Mouse (Mus musculus): ENCODE data around the gene Tmem30c. TPM values are rescaled to one million over a fixed set of nuclear protein-coding genes. Genes with fewer than 3 reads are reported as not detected.

The Tmem30c gene
- polyA plus RNA-seq, 2 experiments = not detected

- Histone ChIP-seq H3K27me3 (ENCODE audit: control insufficient read depth, insufficient read depth, low read length) (no peaks in the 10 kb centered on the region), H3K4me1 (replicated peaks; ENCODE audit: control insufficient read depth in 2 of 2, insufficient read depth in 2 of 2, low read length in 1 of 2) (no peaks in the 10 kb centered on the region; a peak in 1 of 4 replicates), H3K4me3 (ENCODE audit: insufficient read depth in 1 of 2, low read depth in 2 of 2, low read length in 2 of 2) (no peak overlapping the region), H3K36me3 (replicated peaks; ENCODE audit: control insufficient read depth, insufficient read depth, low read depth) (no peaks in the 10 kb centered on the region), H3K9me3 (ENCODE audit: control insufficient read depth, low read length) (no peaks in the 10 kb centered on the region), H3K27ac (no peak overlapping the region), H3K9ac (replicated peaks) (no peak overlapping the region), H3K4me2 (ENCODE audit: low read depth) (no peak overlapping the region)
- ATAC-seq (ENCODE audit: insufficient read depth) (no peak), DNase-seq (ENCODE audit: low read depth in 3 of 3, low spot score in 3 of 3) (no peak)
- WGBS (ENCODE audit: insufficient replicate concordance) = 50% methylated on average over 2 of the region's 2 CpGs
- TF ChIP-seq CTCF (IDR thresholded peaks at IDR 0.05; ENCODE audit: low read depth) = no peak
- no peak for TF ChIP-seq EP300 (IDR thresholded peaks at IDR 0.05; ENCODE audit: low read depth)
Measured at GRCm38 (mm10) chr16:57312130-57312529, 19.5 kb upstream of the Tmem30c start.

DNA sequence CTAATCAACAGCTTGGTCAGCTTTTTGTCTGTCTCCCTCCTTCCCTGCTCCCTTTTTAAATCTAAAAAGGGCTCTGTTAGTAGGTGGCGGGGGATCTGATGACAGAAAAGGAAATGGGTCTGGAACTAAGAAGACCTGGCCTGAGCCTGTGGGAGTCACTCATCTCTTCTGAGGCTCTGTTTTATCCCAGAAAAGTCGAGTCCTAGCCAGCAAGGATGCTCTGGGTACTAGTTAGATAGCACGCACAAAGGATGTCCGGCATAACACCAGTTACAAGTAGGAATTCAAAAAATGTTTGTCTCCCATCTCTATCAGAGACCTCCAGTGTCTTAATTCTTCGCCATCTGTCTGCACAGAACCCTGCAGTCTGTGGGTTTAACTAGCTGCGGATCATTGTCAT lies 12.8 kb upstream of the Tmem30c start:
- ATAC-seq (ENCODE audit: insufficient read depth) = no peak
- WGBS (ENCODE audit: insufficient replicate concordance) = 65% methylated on average over 6 of the region's 6 CpGs

GRCm38 (mm10) chr16:57303716-57304115 lies 11.1 kb upstream of the Tmem30c start:
- no peaks in the 10 kb centered on the region for H3K27me3 ChIP-seq (ENCODE audit: control insufficient read depth, insufficient read depth, low read length)
- no peak for TF ChIP-seq CTCF (IDR thresholded peaks at IDR 0.05; ENCODE audit: low read depth)
- no peak for TF ChIP-seq EP300 (IDR thresholded peaks at IDR 0.05; ENCODE audit: low read depth)
- no peak for ATAC-seq (ENCODE audit: insufficient read depth)
- H3K4me2 ChIP-seq (ENCODE audit: low read depth) = no peak overlapping the region
- no peak overlapping the region for H3K4me3 ChIP-seq (ENCODE audit: insufficient read depth in 1 of 2, low read depth in 2 of 2, low read length in 2 of 2)
- no peaks in the 10 kb centered on the region for H3K36me3 ChIP-seq (replicated peaks; ENCODE audit: control insufficient read depth, insufficient read depth, low read depth)
- DNase-seq (ENCODE audit: low read depth in 3 of 3, low spot score in 3 of 3) = no peak
- H3K9ac ChIP-seq (replicated peaks) = no peak overlapping the region
- 75% methylated on average over 19 of the region's 19 CpGs for WGBS (ENCODE audit: insufficient replicate concordance)
- no peaks in the 10 kb centered on the region for H3K9me3 ChIP-seq (ENCODE audit: control insufficient read depth, low read length)
- no peaks in the 10 kb centered on the region; a peak in 1 of 4 replicates for H3K4me1 ChIP-seq (replicated peaks; ENCODE audit: control insufficient read depth in 2 of 2, insufficient read depth in 2 of 2, low read length in 1 of 2)
- no peak overlapping the region for H3K27ac ChIP-seq

More for the DNA sequence above, 12.8 kb upstream of the Tmem30c start:
- TF ChIP-seq CTCF (IDR thresholded peaks at IDR 0.05; ENCODE audit: low read depth) (no peak), EP300 (IDR thresholded peaks at IDR 0.05; ENCODE audit: low read depth) (no peak)
- Histone ChIP-seq H3K4me2 (ENCODE audit: low read depth) (no peak overlapping the region), H3K4me1 (replicated peaks; ENCODE audit: control insufficient read depth in 2 of 2, insufficient read depth in 2 of 2, low read length in 1 of 2) (no peaks in the 10 kb centered on the region; a peak in 1 of 4 replicates), H3K4me3 (ENCODE audit: insufficient read depth in 1 of 2, low read depth in 2 of 2, low read length in 2 of 2) (no peak overlapping the region), H3K9me3 (ENCODE audit: control insufficient read depth, low read length) (no peaks in the 10 kb centered on the region), H3K36me3 (replicated peaks; ENCODE audit: control insufficient read depth, insufficient read depth, low read depth) (no peaks in the 10 kb centered on the region), H3K9ac (replicated peaks) (no peak overlapping the region), H3K27ac (no peak overlapping the region), H3K27me3 (ENCODE audit: control insufficient read depth, insufficient read depth, low read length) (no peaks in the 10 kb centered on the region)
- DNase-seq (ENCODE audit: low read depth in 3 of 3, low spot score in 3 of 3) = no peak

- Histone ChIP-seq H3K9ac (replicated peaks) (no peak overlapping the region), H3K36me3 (replicated peaks; ENCODE audit: control insufficient read depth, insufficient read depth, low read depth) (no peaks in the 10 kb centered on the region), H3K4me1 (replicated peaks; ENCODE audit: control insufficient read depth in 2 of 2, insufficient read depth in 2 of 2, low read length in 1 of 2) (no peaks in the 10 kb centered on the region; a peak in 1 of 4 replicates), H3K4me3 (ENCODE audit: insufficient read depth in 1 of 2, low read depth in 2 of 2, low read length in 2 of 2) (no peak overlapping the region), H3K27me3 (ENCODE audit: control insufficient read depth, insufficient read depth, low read length) (no peaks in the 10 kb centered on the region), H3K27ac (no peak overlapping the region), H3K4me2 (ENCODE audit: low read depth) (no peak overlapping the region), H3K9me3 (ENCODE audit: control insufficient read depth, low read length) (no peaks in the 10 kb centered on the region)
- WGBS (ENCODE audit: insufficient replicate concordance) = 79% methylated on average over 25 of the region's 25 CpGs
- no peak for DNase-seq (ENCODE audit: low read depth in 3 of 3, low spot score in 3 of 3)
- no peak for TF ChIP-seq CTCF (IDR thresholded peaks at IDR 0.05; ENCODE audit: low read depth)
- TF ChIP-seq EP300 (IDR thresholded peaks at IDR 0.05; ENCODE audit: low read depth) = no peak
- ATAC-seq (ENCODE audit: insufficient read depth) = no peak
Measured at GRCm38 (mm10) chr16:57302792-57303698, 10.4 kb upstream of the Tmem30c start.

DNA sequence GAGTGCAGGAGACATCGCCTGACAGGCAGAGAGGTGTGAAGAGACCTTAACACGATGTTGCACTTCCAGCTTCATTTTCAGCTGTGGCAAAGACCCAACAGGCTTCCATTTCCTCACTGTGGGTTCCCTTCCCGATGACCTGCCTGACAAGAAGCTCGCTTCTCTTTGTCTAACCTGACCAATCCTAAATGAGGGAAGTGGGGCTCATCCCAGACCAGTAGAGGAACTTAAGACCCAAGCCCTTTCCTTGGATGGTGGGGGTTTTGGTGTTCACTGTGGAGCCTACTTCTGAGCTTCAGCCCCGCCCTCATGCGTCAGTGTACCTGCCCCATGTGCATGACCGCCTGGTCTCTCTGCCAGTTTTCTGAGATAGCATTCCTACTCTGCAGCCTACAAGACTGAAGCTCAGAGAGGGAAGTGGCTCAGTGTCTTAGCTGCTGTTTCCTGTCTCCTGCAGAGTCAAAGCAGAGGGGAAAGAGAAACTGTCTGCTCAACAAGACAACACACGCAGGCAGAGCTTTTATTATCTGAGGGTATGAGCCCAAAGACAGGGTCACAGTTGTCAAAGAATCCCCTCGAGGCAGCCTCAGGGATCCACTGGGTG lies 8.9 kb upstream of the Tmem30c start:
- Histone ChIP-seq H3K4me3 (ENCODE audit: insufficient read depth in 1 of 2, low read depth in 2 of 2, low read length in 2 of 2) (no peak overlapping the region), H3K9me3 (ENCODE audit: control insufficient read depth, low read length) (no peaks in the 10 kb centered on the region), H3K27ac (no peak overlapping the region), H3K4me2 (ENCODE audit: low read depth) (no peak overlapping the region), H3K9ac (replicated peaks) (no peak overlapping the region), H3K36me3 (replicated peaks; ENCODE audit: control insufficient read depth, insufficient read depth, low read depth) (no peaks in the 10 kb centered on the region), H3K27me3 (ENCODE audit: control insufficient read depth, insufficient read depth, low read length) (no peaks in the 10 kb centered on the region), H3K4me1 (replicated peaks; ENCODE audit: control insufficient read depth in 2 of 2, insufficient read depth in 2 of 2, low read length in 1 of 2) (no peaks in the 10 kb centered on the region; a peak in 1 of 4 replicates)
- TF ChIP-seq EP300 (IDR thresholded peaks at IDR 0.05; ENCODE audit: low read depth) = no peak
- TF ChIP-seq CTCF (IDR thresholded peaks at IDR 0.05; ENCODE audit: low read depth) = no peak
- 39% methylated on average over 9 of the region's 9 CpGs for WGBS (ENCODE audit: insufficient replicate concordance)
- no peak for DNase-seq (ENCODE audit: low read depth in 3 of 3, low spot score in 3 of 3)
- ATAC-seq (ENCODE audit: insufficient read depth) = peak; percentile 26; the same call in 1 of the 2 replicates
